Mouse (Mus musculus) heart, adult 18-20 months (tissue): ENCODE measurements around the gene Aff2. TPM values are rescaled to one million over a fixed set of nuclear protein-coding genes. Genes with fewer than 3 reads are reported as not detected.

Source experiments
- DNase-seq, 2 experiments: peaks; one replicate each; pipeline ENCODE4 v3.0.0; 2021 to 2022; ENCODE audit warnings: mixed read lengths in 1 of 2
- total RNA-seq, 2 experiments: library from RNA; stranded (reverse); gene quantifications; 2 replicates each; pipeline ENCODE4 v1.2.3; 2021

The Aff2 gene
- total RNA-seq, 2 experiments from 2014 or later = 3.4 to 4.2 TPM

GRCm38 (mm10) chrX:69744962-69745597 lies 385.0 kb downstream of the Aff2 start:
- DNase-seq = no peak

- no peak for DNase-seq
Observed at GRCm38 (mm10) chrX:69801890-69802439, 441.9 kb downstream of the Aff2 start.

- DNase-seq = no peak
Observed at GRCm38 (mm10) chrX:69802481-69802880, 442.4 kb downstream of the Aff2 start.

GRCm38 (mm10) chrX:69811798-69812197 lies 451.7 kb downstream of the Aff2 start:
- no peak for DNase-seq

DNA sequence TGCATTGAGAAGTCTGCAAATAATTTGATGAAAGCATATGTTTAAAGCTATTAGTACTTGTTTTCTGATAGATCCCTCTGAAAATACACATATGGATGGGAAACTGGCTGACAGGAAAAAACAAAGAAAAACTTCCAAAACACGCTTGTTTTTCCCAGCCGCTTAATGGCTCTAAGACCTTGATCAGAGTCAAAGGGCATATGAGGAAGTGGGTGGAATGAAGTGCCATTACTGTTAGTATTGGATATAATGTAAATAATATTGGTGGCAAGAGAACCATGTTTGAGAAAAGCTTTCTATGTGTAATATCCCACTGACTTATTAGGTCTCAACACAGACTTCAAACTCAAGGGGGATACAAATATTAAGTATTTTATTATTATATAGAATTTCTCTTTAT lies 455.0 kb downstream of the Aff2 start:
- DNase-seq = no peak

- no peak for DNase-seq
Observed at GRCm38 (mm10) chrX:69817679-69818078, 457.6 kb downstream of the Aff2 start.

DNA sequence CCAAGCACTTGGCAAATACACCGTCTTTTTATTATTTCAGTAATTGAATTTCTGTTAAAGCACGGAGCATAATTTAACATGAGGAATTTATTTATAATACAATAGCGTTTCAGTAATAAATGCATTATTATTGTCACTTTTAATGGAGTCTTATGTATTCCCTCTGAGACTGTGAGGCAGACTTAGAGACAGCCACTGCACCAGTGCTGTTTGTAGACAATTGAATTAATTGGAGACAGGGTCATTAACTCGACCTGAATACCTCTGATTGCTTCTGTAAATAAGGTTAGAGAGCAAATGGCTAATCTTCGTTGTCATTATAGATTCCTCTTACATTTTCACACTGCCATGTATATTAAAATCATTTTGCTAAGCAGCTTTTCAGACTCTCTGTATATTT lies 458.1 kb downstream of the Aff2 start:
- no peak for DNase-seq

GRCm38 (mm10) chrX:69867601-69868000 lies 507.5 kb downstream of the Aff2 start:
- no peak for DNase-seq

- no peak for DNase-seq
Observed at GRCm38 (mm10) chrX:69891713-69892112, 531.6 kb downstream of the Aff2 start.
